Mouse (Mus musculus) CH12.LX (cell line): Measurements from ENCODE around the gene Il22ra1.

Source experiments
- CHD2 ChIP-seq: IDR thresholded peaks from 2 replicates; pipeline ENCODE4 v1.6.1; 2011; ENCODE audit warnings: low read length, improper control_type of control experiment
- CTCF ChIP-seq, 2 experiments: IDR thresholded peaks in 1 of 2; conservative IDR thresholded peaks in 1 of 2; 2 replicates each; pipeline ENCODE4 v1.5.1; 2011 to 2012; ENCODE audit warnings: low read depth in 2 of 2, low read length in 2 of 2, improper control_type of control experiment in 1 of 2, inconsistent platforms in 1 of 2, mild to moderate bottlenecking in 1 of 2, moderate library complexity in 1 of 2
- E2F4 ChIP-seq: IDR thresholded peaks from 2 replicates; pipeline ENCODE4 v1.6.1; 2011; ENCODE audit warnings: low read depth, low read length, improper control_type of control experiment; ENCODE audit not compliant: insufficient replicate concordance
- EP300 ChIP-seq: IDR thresholded peaks from 2 replicates; pipeline ENCODE4 v1.6.1; 2011; ENCODE audit warnings: low read length, improper control_type of control experiment
- HCFC1 ChIP-seq: IDR thresholded peaks from 2 replicates; pipeline ENCODE4 v1.6.1; 2012; ENCODE audit warnings: low read depth, mild to moderate bottlenecking, inconsistent platforms, low read length, improper control_type of control experiment
- MAX ChIP-seq: IDR thresholded peaks from 2 replicates; pipeline ENCODE4 v1.6.1; 2011; ENCODE audit warnings: low read length, improper control_type of control experiment
- MAZ ChIP-seq: IDR thresholded peaks from 2 replicates; pipeline ENCODE4 v1.6.1; 2012; ENCODE audit warnings: low read depth, mild to moderate bottlenecking, inconsistent platforms, low read length, improper control_type of control experiment, moderate library complexity
- NRF1 ChIP-seq: IDR thresholded peaks from 2 replicates; pipeline ENCODE4 v1.6.1; 2014; ENCODE audit warnings: low read depth, mild to moderate bottlenecking, inconsistent platforms, low read length, improper control_type of control experiment, moderate library complexity
- POLR2A ChIP-seq: IDR thresholded peaks from 2 replicates; pipeline ENCODE4 v1.6.1; 2011; ENCODE audit warnings: low read depth, mild to moderate bottlenecking, improper control_type of control experiment, low read length
- POLR2AphosphoS2 ChIP-seq: IDR thresholded peaks from 2 replicates; pipeline ENCODE4 v1.6.1; 2011; ENCODE audit warnings: low read depth, low read length, improper control_type of control experiment
- RCOR1 ChIP-seq: conservative IDR thresholded peaks from 2 replicates; pipeline ENCODE4 v1.6.1; 2012; ENCODE audit warnings: low read depth, mild to moderate bottlenecking, inconsistent platforms, low read length, improper control_type of control experiment
- SIN3A ChIP-seq: IDR thresholded peaks from 2 replicates; pipeline ENCODE4 v1.6.1; 2012; ENCODE audit warnings: low read length, improper control_type of control experiment, inconsistent platforms
- USF2 ChIP-seq: conservative IDR thresholded peaks from 2 replicates; pipeline ENCODE4 v1.6.1; 2011; ENCODE audit warnings: low read depth, low read length, improper control_type of control experiment
- ZNF384 ChIP-seq: IDR thresholded peaks from 2 replicates; pipeline ENCODE4 v1.6.1; 2012; ENCODE audit warnings: low read depth, low read length, improper control_type of control experiment, inconsistent platforms

- no peak for TF ChIP-seq MAX
- no peak for TF ChIP-seq NRF1
- no peak for TF ChIP-seq CHD2
- TF ChIP-seq POLR2A = no peak
- TF ChIP-seq CTCF (conservative IDR thresholded peaks at IDR 0.05 in 1 of 2, IDR thresholded peaks at IDR 0.05 in 1 of 2; ENCODE audit: low read depth in 2 of 2, low read length in 2 of 2) = no peak
- TF ChIP-seq SIN3A = no peak
- no peak for TF ChIP-seq ZNF384
- TF ChIP-seq EP300 = no peak
- no peak for TF ChIP-seq HCFC1
- TF ChIP-seq USF2 = no peak
- no peak for TF ChIP-seq POLR2AphosphoS2
- TF ChIP-seq MAZ = no peak
- no peak for TF ChIP-seq E2F4
- TF ChIP-seq RCOR1 = no peak
Measured at GRCm38 (mm10) chr4:135771592-135771991, 43.6 kb downstream of the Il22ra1 start.
